Mouse (Mus musculus) layer of hippocampus, postnatal 25 days (tissue): ENCODE results near the gene Cnnm4. TPM values are rescaled to one million over a fixed set of nuclear protein-coding genes. Genes with fewer than 3 reads are reported as not detected.
A peak's percentile ranks its signal among the peaks of the same experiment; 100 is the strongest.

Experiments
- DNase-seq, 2 experiments: peaks; one replicate each; pipeline ENCODE4 v3.0.0; 2022; ENCODE audit warnings: mixed read lengths in 2 of 2, low spot score in 1 of 2; ENCODE audit errors: extremely low spot score in 1 of 2
- total RNA-seq, 2 experiments: library from RNA; stranded (reverse); gene quantifications; 2 replicates each; pipeline ENCODE4 v1.2.3; 2021

Gene Cnnm4
- total RNA-seq, 2 experiments from 2014 or later = 15.8 to 17.9 TPM

DNA sequence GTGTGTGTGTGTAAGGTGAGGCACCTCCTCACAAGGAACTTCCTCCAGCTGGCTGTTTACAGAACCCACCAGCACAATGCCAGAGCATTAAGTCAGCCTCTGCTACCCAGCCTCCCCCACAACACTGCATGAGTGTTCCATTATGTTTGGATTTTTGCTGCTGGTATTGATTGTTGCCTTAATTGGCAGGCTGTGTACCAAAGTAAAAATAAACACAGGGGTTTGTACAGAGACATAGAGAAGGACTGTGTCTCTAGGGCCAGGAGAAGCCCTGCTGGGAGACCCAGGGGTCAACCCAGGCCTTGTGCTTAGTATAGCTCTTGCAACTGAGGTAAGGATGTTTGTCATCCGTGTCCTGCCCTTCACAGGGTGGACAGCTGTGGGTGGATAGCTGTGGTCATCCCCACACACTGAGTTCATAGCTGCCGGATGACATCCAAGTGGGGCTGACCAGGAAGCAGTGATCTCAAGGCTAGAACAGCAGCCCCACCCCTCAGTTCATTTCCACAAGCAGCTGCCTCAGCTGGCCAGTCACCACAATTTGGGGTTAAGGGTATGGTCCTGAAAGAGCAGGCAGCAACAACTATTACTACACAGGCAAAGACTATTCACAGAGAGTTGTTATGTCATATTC lies 1.5 kb upstream of the Cnnm4 start:
- DNase-seq = no peak

DNA sequence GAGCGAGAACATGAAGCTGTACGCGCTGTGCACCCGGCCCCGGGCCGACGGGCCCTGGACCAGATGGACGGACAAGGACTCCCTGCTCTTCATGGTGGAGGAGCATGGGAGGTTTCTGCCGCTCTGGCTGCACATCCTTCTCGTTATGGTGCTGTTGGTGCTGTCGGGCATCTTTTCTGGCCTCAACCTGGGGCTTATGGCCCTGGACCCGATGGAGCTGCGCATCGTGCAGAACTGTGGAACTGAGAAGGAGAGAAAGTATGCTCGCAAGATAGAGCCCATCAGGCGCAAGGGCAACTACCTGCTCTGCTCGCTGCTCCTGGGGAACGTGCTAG lies 653 bp downstream of the Cnnm4 start:
- no peak for DNase-seq

DNA sequence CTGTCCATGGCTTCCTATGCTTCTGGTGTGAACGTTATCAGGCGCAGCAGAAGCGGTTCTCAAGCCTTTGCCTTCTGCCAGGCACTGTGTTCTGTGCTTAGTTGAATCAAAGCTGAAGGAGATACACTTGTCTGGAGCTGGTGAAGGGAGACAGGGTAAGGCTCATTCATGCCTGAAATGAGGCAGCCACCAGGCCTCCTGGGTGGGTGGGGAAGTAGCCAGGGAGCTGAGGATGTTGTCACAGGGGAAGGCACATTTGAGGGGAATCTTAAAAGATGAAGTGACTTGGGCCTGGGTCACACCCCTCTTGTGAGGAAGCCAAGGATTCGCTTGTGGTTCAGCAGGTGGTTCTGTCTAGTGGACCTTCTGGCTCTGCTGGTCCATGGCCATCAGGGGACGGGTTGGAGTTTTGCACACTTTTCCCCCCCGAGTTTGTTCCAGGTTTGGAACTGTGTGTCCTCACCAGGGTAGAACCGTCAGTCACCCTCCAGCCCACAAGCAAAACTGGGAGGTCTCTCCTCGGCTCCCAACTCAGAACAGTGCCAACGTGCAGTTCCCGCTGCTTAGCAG lies 1.9 kb downstream of the Cnnm4 start:
- DNase-seq = no peak

DNA sequence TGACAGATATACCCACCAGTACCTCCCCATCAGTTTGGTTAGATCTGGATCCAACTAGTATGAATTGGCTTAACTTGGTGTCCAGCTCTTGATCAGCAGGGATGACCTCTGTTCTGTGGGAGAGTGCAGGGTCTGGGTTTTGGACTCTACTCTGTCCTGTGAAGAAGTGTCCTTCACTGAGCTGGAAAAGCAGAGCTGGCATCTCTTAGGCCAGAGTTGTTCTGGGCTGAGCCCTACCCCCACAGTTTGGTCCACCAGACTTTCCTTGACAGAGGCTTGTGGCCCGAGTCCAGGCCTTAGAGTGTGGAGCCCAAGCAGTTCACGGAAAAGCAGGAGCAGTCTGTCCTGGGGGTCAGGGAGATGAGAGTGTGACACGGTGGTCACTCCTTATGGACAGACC lies 3.2 kb downstream of the Cnnm4 start:
- DNase-seq = no peak

DNA sequence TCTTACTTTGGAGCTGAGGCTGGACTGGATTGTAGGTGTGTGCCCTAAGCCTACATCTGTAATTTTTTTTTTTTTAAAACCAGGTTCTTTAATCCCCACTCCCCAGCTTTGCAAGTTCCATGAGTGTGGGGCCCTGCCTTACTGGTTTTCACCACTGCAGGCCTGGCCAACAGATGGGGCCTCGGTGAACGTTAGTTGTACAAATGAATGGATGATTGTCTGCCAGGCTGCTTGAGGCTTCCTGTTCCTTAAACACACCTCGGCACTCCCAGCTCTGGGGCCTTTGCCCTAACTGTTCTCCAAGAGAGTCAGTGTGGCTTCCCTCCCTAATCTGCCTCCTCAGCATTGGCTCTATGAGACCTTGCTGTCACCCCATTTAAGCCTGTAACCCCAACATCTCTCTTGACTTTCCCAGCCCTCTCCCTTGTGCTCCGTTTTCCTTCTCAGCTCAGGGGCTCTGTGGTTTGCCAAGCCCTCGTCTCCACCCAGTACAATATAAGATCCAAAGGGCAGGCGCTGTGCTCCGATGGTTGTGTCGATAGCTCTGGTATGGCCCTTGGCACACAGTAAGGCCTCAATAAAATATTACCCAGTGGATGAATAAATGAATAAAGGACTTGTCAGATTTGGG lies 4.2 kb downstream of the Cnnm4 start:
- no peak for DNase-seq

DNA sequence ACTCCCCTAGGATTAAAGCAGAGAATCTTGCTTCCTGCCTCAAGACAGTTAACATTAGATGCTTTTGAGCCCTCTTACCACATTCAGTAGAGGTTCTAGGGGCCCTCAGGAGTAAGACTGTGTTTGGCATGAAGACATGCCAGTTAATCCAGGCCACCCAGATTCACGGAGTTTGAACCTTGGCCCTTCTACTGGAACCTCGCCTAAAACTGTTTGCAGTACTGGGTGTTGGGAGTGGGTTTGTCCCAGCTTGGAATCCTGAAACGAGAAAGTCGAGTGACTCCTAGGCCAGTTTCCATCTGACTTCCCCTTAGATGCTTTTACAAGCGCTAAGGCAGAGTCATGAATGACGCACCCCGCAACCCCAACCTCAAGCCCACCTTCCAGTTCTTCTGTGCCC lies 5.0 kb downstream of the Cnnm4 start:
- DNase-seq = no peak

DNA sequence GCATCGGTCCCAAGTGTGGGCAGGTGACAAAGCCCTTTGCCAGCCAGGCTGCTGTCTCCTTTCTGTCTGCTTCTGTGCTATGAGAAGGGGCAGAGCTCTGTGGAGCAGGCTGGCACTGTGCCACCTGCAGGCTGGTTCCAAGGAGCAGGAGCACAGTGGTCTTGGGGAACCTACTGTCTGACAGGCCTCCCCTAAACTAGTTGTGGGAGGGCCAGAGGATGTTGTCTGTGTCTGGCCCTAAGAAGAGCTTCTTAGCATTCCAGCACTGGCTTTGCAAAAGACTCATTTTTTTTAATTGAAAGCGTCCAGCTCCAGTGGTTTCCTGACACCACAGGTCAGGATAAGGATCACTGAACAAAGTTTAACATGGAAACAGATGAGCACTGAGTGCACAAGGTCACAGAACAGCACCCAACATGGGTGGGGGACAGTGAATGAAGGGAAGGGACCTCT lies 6.9 kb downstream of the Cnnm4 start:
- DNase-seq = no peak

DNA sequence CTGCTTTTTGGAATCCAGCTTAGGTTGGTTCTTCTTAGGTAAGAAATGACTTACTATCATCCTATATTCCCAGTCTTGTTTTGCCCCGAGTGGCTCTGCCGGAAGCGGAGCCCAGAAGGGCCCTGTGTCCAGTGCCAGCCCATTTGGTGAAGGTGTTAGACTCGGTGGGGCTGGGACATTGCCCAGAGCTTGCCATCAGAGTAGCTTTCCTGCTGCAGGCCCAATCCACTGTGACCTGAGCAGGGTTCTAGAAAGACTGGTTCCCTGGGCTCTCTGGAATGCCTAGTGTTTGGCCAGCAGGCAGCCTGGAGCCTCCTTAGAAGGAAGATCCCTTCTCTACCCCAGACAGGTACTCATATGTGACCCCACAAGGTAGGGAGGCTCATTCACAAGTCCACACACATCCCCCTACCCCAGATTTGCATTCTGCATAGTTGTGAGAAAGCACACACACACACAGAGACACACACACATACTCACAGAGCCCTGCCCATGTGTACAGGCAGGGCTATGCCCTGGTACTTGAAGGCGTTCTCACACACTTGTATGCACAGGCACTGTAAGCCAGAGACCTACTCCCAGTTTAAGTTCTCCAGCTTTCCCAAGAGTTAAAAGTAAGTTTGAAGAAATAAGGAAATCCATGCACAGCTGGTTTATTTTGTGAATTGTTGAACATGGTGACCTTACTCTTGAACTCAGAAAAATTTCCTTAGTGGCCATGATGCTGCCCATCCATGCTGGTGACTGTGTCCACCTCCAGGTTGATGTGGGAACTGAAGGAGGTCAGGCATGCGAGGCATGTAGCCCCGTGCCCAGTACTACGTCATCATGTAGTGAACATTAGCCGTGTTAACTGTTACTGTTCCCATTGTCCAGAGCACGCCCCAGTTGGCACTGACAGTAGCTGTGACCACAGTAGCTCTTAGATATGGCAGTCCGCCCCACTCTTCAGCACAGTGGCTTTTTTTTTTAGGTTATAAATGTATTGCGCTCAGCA lies 8.8 kb downstream of the Cnnm4 start:
- DNase-seq = no peak

DNA sequence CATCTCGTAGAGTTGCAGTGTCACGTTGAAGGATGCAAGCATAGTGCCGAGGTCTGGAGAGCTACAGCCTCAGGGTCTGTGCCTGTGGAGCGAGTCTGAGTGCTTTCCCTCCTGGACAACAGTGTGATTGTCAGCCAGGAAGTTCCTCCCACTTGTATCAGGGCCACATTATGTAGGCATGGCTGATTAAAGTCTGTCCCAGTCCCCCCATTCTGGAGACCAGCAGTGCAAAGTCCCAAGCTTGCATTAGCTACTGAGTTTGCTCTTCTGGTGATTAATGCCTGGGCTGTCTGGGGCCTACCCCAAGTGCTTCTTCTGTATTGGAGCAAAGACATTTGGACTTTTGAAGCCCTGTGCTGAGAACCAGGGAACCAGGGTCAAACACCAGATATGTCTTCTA lies 12.4 kb downstream of the Cnnm4 start:
- no peak for DNase-seq

DNA sequence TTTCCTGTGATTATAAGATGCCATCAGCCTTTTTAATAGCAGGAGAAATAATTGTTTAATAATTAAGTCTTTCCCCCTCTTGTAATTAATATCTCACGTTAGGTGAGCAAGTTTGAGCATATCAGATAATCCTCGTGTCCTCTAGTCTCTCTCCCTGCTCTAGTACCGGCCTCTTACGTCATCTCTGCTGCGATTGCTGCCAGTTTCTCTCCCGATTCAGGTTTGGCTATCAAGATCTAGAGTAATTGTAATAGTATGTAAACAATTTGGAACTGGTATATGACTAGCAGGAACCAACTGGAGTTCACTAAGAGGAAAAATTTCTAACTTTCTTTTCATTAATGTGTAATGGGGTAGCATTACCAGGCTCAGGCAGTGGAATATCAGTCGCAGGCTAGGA lies 13.7 kb downstream of the Cnnm4 start:
- no peak for DNase-seq

DNA sequence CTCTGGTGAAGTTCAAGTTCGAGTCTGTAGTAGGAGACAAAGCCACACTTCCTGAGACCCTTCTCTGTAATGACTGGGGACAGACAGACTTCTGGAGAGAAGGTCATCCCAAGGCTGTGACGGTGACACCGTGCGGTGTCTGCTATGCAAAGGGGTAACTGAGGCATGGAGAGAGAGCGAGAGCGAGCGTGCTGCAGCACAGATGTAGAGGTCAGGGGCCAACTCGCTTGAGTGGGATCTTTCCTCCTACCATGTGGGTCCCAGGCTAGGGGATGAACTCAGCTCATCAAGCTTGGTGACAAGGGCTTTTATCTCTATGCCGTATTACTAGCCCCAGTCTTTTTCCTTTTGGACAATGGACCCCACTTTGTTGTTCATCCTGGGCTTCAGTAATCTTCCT lies 15.7 kb downstream of the Cnnm4 start:
- DNase-seq = no peak

DNA sequence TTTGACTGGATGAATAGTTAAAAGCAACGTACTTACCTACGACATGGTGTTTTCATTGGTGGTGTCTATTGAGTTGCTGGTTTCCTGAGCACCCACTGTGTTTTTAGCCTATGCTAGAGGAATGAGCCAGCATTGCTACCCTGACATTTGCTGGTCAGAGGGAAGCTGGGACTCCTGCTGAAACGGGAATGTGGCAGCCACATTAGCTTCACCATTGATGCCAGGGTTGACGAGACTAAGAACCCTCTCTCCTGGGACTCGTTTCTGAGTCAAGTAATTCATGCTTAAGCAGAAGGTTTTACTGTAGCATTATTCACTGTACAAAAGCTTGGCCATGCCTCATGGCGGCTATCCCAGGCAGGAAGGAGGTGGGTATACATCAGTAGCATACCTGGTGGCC lies 18.2 kb downstream of the Cnnm4 start:
- DNase-seq = no peak

DNA sequence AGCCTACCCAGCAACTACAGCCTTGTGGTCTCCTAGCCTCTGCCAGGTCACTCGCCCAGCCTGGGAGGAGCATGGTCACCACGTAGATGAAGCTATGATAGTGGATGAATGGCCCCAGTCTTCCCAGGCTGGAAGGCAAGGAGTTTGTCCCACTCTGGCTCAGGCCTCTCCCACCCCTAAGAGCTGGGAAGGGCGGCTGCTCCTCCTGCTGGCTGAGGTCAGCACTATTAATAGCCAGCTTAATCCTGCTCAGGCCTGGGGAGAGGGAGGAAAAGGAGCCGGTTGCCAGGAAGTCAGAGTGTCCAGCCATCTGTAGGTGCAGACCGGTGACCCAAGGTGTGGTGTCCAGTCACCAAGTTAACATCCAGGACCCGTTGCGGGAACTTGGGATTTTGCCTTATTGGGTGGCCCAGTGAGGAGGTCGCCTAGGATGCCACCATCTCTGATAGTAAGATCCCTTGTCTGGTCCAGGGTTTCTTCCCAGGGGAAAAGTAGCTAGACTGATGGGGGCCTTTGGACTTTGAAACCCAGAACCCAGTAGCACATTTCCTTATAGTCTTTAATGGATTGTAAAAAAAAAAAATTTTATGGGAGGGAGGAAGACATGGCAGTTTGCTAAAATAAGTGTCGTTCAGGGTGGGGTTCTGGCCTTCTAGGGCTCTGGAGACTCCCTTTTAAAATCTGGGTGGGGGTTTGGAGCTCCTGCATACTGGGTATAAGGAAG lies 21.2 kb downstream of the Cnnm4 start:
- DNase-seq = no peak

DNA sequence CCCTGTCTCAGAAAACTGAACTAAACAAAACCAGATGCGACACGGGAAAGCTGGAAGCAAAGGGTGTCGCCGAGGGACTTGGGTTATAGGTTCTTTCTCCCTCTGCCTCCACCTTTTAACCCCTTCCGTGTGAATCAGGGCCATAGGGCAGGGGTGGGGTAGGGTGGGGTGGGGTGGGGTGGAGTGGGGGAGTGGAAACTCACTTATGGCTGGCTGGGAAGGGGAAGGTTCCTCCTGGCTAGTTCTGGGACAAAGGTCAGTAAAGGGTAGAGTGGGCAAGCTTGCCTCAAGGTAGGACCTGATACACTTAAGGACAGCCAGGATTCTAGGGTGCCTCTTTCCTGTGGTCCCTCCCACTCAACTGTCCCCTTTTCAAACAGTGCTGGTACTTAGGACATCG lies 21.9 kb downstream of the Cnnm4 start:
- no peak for DNase-seq

DNA sequence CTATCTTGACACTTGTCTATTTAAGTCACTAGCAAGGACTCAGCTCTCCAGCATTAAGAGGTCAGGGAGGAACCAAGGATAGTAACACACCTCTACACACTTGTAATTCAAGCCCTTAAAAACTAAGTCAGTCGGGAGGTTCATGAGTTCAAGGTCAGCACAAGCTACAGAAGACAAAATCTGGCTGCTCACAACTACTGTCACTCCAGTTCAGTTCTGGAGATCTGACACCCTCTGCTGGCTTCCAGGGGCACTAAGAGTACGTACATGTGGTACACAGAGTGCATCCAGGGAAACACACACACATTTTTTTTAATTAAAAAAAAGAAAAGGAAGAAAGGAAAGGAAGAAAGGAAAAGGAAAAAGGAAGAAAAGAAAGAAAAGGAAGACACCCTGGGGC lies 25.3 kb downstream of the Cnnm4 start:
- DNase-seq = no peak

DNA sequence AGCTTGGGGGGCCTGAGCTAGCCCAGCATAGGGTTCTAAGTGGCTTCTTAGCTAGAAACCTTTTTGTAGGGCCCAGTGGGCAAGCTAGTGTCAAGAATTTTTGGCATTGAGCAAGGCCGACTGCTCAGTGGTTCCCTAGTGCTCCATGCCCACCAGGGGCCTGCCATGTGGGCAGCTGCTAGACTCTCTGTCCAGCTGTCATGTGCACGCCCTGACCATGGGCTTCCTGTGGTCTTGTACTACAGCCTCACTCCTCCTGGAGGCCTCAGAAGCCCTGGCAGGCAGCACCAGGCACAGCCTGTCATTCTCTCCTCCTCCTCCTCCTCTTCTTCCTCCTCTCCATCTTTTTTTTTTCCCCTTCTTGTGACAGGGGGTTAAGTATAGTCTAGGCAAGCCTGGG lies 25.9 kb downstream of the Cnnm4 start:
- no peak for DNase-seq

DNA sequence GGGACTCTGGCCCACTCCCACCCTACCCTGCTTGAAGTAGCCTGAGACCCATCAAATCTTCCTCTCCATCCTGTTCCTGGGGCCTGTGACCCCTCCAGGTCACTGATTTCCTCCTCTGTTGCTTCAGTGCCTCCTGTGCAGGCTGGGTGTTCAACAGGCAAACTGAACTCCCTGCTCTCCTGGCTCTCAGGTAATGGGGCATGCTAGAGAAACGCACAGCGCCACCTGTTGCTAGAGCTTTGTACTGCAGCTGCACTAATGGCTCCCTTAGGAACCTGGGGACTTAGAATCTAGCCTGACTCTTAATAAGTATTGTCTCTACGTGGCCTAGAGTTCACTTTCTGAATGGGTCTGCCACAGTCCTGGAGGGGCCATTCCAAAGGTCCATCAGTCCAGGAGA lies 29.8 kb downstream of the Cnnm4 start:
- DNase-seq = peak; percentile 66 to 92

DNA sequence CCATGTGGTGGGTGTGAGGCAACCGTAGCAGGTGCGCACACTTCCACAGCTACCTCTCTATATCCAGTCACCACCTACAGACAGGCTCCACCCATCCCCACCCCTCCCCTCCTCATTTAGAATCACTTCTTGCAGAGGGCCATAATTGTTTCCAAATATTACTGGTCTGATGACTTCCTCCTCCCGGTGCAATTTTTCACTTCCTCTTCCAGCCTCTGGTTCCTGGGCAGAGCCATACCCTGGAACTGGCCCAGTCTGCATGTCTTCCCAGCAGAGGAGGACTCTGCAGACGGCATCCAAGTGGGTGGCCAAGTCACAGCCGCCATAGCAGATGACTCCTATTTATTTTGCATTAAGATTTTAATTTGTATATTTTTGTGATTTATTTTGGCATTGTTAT lies 36.8 kb downstream of the Cnnm4 start:
- no peak for DNase-seq

DNA sequence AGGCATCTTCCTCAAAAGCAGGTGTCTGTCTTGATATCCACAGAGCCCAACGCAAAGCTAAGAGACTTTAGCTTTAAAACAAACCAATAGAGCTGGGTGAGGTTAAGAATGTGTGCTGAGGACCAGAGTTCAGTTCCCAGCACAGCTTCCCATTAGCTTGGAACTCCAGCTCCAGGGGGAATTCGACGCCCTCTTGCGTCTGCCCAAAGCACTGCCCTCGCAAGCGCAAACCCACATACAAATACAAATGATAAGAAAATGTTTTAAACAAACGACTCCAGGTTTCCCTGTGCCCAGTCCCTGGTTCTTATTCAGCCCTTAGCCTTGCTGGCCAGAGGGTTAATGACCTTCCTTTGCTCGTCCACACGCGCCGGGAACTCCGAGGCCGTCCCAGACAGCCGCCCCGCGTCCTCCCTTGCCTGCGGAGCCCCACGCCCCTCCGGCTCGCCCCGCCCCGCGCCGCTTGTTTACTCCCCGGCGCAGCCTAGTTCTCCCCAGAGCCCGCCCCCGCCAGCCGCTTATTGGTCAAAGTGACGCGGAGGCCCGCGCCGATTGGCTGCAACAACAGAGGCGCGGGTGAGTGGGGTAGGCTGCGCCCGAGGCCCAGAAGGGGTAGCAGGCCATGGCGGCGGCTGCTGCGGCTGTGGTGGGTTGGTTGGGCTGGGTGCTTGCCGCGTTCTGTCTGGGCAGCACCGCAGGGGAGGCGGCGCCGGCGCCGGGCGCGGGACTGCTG lies 40.0 kb downstream of the Cnnm4 start, which contains the start of gene Cnnm3:
TSS of gene Cnnm3 (plus strand) at position 579 of the 733 bp plus-strand sequence.
- peak; percentile 99 for DNase-seq
